Mouse (Mus musculus): ENCODE data around the gene Gm49403. TPM values are rescaled to one million over a fixed set of nuclear protein-coding genes. Genes with fewer than 3 reads are reported as not detected.
"Not testable (repeated sequence)": the region's sequence is repeated elsewhere in the genome, so short reads cannot be mapped to it uniquely, and the experiment has no call there.

Gene Gm49403
- polyA plus RNA-seq, 2 experiments: not detected

- DNase-seq (ENCODE audit: low spot score): no peak
- WGBS: 13% methylated on average over 19 of the region's 19 CpGs
- TF ChIP-seq POLR2A (IDR thresholded peaks at IDR 0.05; ENCODE audit: borderline replicate concordance, extremely low read depth, insufficient read depth, insufficient read length): no peak
Observed at GRCm38 (mm10) chr19:8887585-8888463, 4.1 kb downstream of the Gm49403 start.

GRCm38 (mm10) chr19:8888511-8889385, 5.0 kb downstream of the Gm49403 start, which contains the start of the genes 1810009A15Rik and Gm49416:
1810009A15Rik (plus strand) TSS chr19:8888853.
Gm49416 (plus strand) TSS chr19:8888926.
- Histone ChIP-seq H3K4me1 (ENCODE audit: control insufficient read depth, insufficient read depth, low read length) (peaks cover 14% of the 10 kb centered on the region; the same call in 1 of the 2 replicates), H3K9me3 (ENCODE audit: control insufficient read depth, low read length) (no peaks in the 10 kb centered on the region), H3K9ac (ENCODE audit: low read depth, low read length, severe bottlenecking) (peak within 1 kb of the TSS; percentile 86), H3K27ac (replicated peaks; ENCODE audit: low read depth, low read length) (peak within 1 kb of the TSS; percentile 88), H3K27me3 (ENCODE audit: control insufficient read depth, insufficient read depth, low read length) (no peaks in the 10 kb centered on the region), H3K36me3 (ENCODE audit: control insufficient read depth, insufficient read depth, low read length) (peaks cover 16% of the 10 kb centered on the region), H3K4me2 (replicated peaks; ENCODE audit: low read depth, low read length, severe bottlenecking) (peak within 1 kb of the TSS; percentile 84), H3K4me3 (replicated peaks; ENCODE audit: low read length) (peak within 1 kb of the TSS; percentile 77)
- TF ChIP-seq POLR2A (IDR thresholded peaks at IDR 0.05; ENCODE audit: borderline replicate concordance, extremely low read depth, insufficient read depth, insufficient read length): peak; percentile 79; the same call in 1 of the 2 replicates
- DNase-seq (ENCODE audit: low spot score) (peak; percentile 96), ATAC-seq (ENCODE audit: low FRiP score, low read depth) (peak; percentile 95)
- WGBS: under 1% methylated on average over 58 of the region's 58 CpGs

More at GRCm38 (mm10) chr19:8887585-8888463, 4.1 kb downstream of the Gm49403 start:
- H3K4me3 ChIP-seq (replicated peaks; ENCODE audit: low read length): peak overlapping the region; percentile 77
- H3K9ac ChIP-seq (ENCODE audit: low read depth, low read length, severe bottlenecking): peak overlapping the region; percentile 86
- peaks cover 10% of the 10 kb centered on the region; the same call in 1 of the 2 replicates for H3K4me1 ChIP-seq (ENCODE audit: control insufficient read depth, insufficient read depth, low read length)
- peak overlapping the region; percentile 84 for H3K4me2 ChIP-seq (replicated peaks; ENCODE audit: low read depth, low read length, severe bottlenecking)
- H3K9me3 ChIP-seq (ENCODE audit: control insufficient read depth, low read length): no peaks in the 10 kb centered on the region
- no peak for ATAC-seq (ENCODE audit: low FRiP score, low read depth)
- peaks cover 16% of the 10 kb centered on the region for H3K36me3 ChIP-seq (ENCODE audit: control insufficient read depth, insufficient read depth, low read length)
- H3K27me3 ChIP-seq (ENCODE audit: control insufficient read depth, insufficient read depth, low read length): no peaks in the 10 kb centered on the region
- peak overlapping the region; percentile 88 for H3K27ac ChIP-seq (replicated peaks; ENCODE audit: low read depth, low read length)

GRCm38 (mm10) chr19:8892829-8893766, 9.4 kb downstream of the Gm49403 start, which contains the start of gene Ints5:
Ints5 (plus strand) TSS chr19:8893005.
- peak; percentile 67; the same call in 1 of the 2 replicates for TF ChIP-seq POLR2A (IDR thresholded peaks at IDR 0.05; ENCODE audit: borderline replicate concordance, extremely low read depth, insufficient read depth, insufficient read length)

GRCm38 (mm10) chr19:8895397-8895960, 11.7 kb downstream of the Gm49403 start:
- no peak for DNase-seq (ENCODE audit: low spot score)
- WGBS: 89% methylated on average over 9 of the region's 9 CpGs
- Histone ChIP-seq H3K9me3 (ENCODE audit: control insufficient read depth, low read length) (no peaks in the 10 kb centered on the region), H3K27ac (replicated peaks; ENCODE audit: low read depth, low read length) (no peak overlapping the region), H3K9ac (ENCODE audit: low read depth, low read length, severe bottlenecking) (no peak overlapping the region), H3K27me3 (ENCODE audit: control insufficient read depth, insufficient read depth, low read length) (no peaks in the 10 kb centered on the region), H3K4me2 (replicated peaks; ENCODE audit: low read depth, low read length, severe bottlenecking) (no peak overlapping the region), H3K36me3 (ENCODE audit: control insufficient read depth, insufficient read depth, low read length) (peaks cover 39% of the 10 kb centered on the region), H3K4me1 (ENCODE audit: control insufficient read depth, insufficient read depth, low read length) (peaks cover 19% of the 10 kb centered on the region), H3K4me3 (replicated peaks; ENCODE audit: low read length) (no peak overlapping the region)
- ATAC-seq (ENCODE audit: low FRiP score, low read depth): no peak
- TF ChIP-seq POLR2A (IDR thresholded peaks at IDR 0.05; ENCODE audit: borderline replicate concordance, extremely low read depth, insufficient read depth, insufficient read length): no peak

More at GRCm38 (mm10) chr19:8892829-8893766, 9.4 kb downstream of the Gm49403 start, which contains the start of gene Ints5:
- 3% methylated on average over 54 of the region's 54 CpGs for WGBS
- H3K36me3 ChIP-seq (ENCODE audit: control insufficient read depth, insufficient read depth, low read length): peaks cover 43% of the 10 kb centered on the region
- no peaks in the 10 kb centered on the region for H3K9me3 ChIP-seq (ENCODE audit: control insufficient read depth, low read length)
- H3K4me1 ChIP-seq (ENCODE audit: control insufficient read depth, insufficient read depth, low read length): peaks cover 15% of the 10 kb centered on the region
- DNase-seq (ENCODE audit: low spot score): peak; percentile 91
- no peaks in the 10 kb centered on the region for H3K27me3 ChIP-seq (ENCODE audit: control insufficient read depth, insufficient read depth, low read length)
- H3K4me2 ChIP-seq (replicated peaks; ENCODE audit: low read depth, low read length, severe bottlenecking): peak within 1 kb of the TSS; percentile 71
- peak; percentile 53 for ATAC-seq (ENCODE audit: low FRiP score, low read depth)
- peak within 1 kb of the TSS; percentile 80 for H3K4me3 ChIP-seq (replicated peaks; ENCODE audit: low read length)
- peak within 1 kb of the TSS; percentile 78 for H3K27ac ChIP-seq (replicated peaks; ENCODE audit: low read depth, low read length)
- peak within 1 kb of the TSS; percentile 84 for H3K9ac ChIP-seq (ENCODE audit: low read depth, low read length, severe bottlenecking)

DNA sequence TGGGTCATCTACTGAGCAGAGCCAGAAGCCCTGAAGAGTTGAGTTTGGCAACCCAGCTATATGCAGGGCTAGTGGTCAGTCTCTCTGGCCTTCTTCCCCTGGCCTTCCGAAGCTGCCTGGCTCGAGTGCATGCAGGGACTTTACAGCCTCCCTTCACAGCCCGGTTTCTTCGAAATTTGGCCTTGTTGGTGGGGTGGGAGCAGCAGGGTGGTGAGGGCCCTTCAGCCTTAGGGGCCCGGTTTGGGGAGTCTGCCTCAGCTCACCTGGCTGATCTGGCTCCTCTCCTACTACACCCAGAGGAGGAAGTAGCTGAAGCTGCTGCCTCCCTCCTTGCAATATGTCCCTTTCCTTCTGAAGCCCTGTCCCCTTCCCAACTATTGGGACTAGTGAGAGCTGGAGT, 12.5 kb downstream of the Gm49403 start:
- H3K4me1 ChIP-seq (ENCODE audit: control insufficient read depth, insufficient read depth, low read length): peaks cover 19% of the 10 kb centered on the region
- 87% methylated on average over 5 of the region's 5 CpGs for WGBS

GRCm38 (mm10) chr19:8897211-8897864, 13.6 kb downstream of the Gm49403 start:
- Histone ChIP-seq H3K4me1 (ENCODE audit: control insufficient read depth, insufficient read depth, low read length) (peaks cover 19% of the 10 kb centered on the region), H3K27ac (replicated peaks; ENCODE audit: low read depth, low read length) (peak overlapping the region; percentile 78), H3K4me2 (replicated peaks; ENCODE audit: low read depth, low read length, severe bottlenecking) (peak overlapping the region; percentile 86), H3K9ac (ENCODE audit: low read depth, low read length, severe bottlenecking) (peak overlapping the region; percentile 54), H3K36me3 (ENCODE audit: control insufficient read depth, insufficient read depth, low read length) (peaks cover 36% of the 10 kb centered on the region), H3K4me3 (replicated peaks; ENCODE audit: low read length) (peak overlapping the region; percentile 95)
- ATAC-seq (ENCODE audit: low FRiP score, low read depth): peak; percentile 38
- not testable (repeated sequence) for DNase-seq (ENCODE audit: low spot score); H3K9me3 ChIP-seq (ENCODE audit: control insufficient read depth, low read length); H3K27me3 ChIP-seq (ENCODE audit: control insufficient read depth, insufficient read depth, low read length)
- WGBS: 18% methylated on average over 19 of the region's 21 CpGs

More for the DNA sequence above, 12.5 kb downstream of the Gm49403 start:
- ATAC-seq (ENCODE audit: low FRiP score, low read depth); DNase-seq (ENCODE audit: low spot score); H3K9me3 ChIP-seq (ENCODE audit: control insufficient read depth, low read length); H3K9ac ChIP-seq (ENCODE audit: low read depth, low read length, severe bottlenecking); H3K27ac ChIP-seq (replicated peaks; ENCODE audit: low read depth, low read length); H3K27me3 ChIP-seq (ENCODE audit: control insufficient read depth, insufficient read depth, low read length); H3K4me2 ChIP-seq (replicated peaks; ENCODE audit: low read depth, low read length, severe bottlenecking); H3K4me3 ChIP-seq (replicated peaks; ENCODE audit: low read length): not testable (repeated sequence)
- H3K36me3 ChIP-seq (ENCODE audit: control insufficient read depth, insufficient read depth, low read length): peaks cover 33% of the 10 kb centered on the region

Data from limb, embryonic 14.5 days (tissue).